Mouse (Mus musculus): ENCODE results near the gene Spns2.
"Not testable (repeated sequence)": the region's sequence is repeated elsewhere in the genome, so short reads cannot be mapped to it uniquely, and the experiment has no call there.

The Spns2 gene

DNA sequence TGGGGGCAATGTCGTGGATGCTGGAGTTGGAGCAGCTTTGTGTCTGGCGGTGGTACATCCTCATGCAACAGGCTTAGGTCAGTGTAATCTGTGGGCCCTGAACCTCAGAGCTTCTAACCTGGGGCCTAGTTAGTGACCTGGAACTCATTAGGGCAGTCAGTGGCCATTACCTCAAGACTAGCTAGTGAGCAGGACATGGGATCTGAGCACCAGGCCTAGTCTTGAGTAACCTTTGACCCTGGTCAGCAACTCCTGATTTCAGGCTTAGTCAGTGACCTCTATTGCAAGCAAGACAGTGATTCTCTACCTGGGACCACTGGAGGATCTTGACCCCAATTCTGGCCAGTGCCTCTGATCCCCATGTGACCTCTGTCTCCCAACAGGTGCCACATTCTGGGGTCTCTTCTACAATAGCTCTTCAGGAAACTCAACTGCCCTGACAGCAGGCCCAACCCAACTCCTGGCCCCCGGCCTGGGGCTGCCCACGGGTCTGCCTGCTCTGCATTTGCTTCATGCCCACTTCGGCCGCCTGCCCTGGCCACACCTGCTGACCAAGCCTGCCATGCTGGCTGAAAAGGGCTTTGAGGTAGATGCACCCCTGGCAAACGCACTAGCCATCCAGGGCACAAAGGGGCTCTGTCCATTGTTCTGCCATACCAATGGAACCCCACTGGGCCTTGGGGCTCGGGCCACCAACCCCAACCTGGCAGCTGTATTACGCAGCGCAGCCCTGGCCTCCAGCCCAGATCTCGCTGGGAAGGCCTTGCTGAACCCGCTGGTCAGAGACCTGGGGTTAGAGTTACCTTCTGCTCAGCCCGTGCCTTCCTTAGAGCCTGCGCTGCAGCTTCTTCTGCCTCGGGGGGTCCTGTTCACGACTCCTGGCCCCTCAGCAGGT, 52.7 kb downstream of the Spns2 start:
- no peak for DNase-seq (ENCODE audit: low spot score in 2 of 2)

DNA sequence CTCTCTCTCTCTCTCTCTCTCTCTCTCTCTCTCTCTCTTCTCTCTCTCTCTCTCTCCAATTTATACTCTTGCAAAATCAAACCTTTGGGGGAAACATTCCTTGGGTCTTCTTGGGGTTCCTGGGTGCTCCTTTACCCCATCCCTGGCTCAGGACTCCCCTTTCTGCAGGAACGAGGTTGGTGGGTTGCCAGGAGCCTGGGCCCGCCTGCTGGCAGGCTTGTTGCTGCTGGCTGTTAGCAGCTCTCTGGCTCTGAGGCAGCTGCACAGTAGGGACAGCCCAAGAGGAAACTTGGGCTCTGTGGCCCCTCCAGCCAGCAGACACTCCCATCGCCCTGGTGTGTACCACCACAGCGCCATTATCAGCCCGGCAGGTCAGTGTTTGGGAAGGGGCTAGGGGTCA, 53.4 kb downstream of the Spns2 start:
- no peak for DNase-seq (ENCODE audit: low spot score in 2 of 2)

DNA sequence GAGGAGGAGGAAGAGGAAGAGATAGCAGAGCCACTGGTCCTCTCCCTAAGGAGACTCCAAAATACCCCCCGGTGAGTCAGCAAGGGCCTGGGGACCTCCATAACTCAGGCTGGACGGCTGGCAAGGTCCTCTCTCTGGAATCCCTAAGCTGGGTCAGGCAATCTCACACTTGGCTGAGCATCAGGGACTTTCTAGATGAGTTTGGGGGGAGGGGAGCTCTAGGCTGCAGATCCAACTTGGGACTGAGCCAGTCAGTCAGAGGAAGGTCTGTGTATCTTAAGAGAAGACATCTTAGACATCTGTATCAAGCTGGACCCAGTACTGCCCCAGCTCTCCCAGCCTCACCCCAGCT, 54.0 kb downstream of the Spns2 start:
- DNase-seq (ENCODE audit: low spot score in 2 of 2): no peak

DNA sequence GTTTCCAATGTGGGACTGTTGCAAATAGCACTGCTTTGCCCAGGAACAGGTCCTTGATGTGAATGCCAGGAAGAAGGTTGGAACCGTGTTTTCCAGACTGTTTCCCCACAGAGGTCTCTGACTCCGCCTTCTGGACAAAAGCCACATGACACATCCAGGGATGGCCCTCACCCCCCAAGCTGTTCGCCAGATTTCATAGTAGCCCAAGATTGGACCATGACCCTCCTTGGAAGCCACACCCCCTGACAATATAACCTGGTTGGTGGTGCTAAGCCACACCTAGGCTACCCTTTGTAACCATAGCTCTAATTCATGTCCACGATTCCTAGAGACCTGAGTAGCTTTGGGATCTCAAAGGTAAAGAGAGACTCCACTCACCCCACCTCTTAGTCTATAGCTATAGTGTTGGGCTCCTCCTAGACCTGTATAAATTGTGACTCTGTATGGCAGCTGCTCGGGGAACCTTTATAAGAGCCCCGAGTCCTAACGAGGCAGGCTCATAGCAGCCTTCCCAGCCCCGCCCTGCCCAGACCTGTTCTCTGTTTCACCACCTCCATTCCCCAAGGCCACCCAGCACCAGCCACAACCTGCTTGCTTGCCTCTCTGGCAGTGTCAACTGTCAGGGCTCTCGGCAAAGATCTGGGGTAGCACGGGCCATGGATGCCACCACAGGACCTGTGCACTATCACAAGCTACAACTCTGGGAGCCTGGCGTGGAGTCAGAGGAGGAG, 54.6 kb downstream of the Spns2 start, which contains the start of gene Ggt6:
Gene Ggt6 (plus strand): TSS at position 564 of the 731 bp plus-strand sequence.
- no peak for DNase-seq (ENCODE audit: low spot score in 2 of 2)

DNA sequence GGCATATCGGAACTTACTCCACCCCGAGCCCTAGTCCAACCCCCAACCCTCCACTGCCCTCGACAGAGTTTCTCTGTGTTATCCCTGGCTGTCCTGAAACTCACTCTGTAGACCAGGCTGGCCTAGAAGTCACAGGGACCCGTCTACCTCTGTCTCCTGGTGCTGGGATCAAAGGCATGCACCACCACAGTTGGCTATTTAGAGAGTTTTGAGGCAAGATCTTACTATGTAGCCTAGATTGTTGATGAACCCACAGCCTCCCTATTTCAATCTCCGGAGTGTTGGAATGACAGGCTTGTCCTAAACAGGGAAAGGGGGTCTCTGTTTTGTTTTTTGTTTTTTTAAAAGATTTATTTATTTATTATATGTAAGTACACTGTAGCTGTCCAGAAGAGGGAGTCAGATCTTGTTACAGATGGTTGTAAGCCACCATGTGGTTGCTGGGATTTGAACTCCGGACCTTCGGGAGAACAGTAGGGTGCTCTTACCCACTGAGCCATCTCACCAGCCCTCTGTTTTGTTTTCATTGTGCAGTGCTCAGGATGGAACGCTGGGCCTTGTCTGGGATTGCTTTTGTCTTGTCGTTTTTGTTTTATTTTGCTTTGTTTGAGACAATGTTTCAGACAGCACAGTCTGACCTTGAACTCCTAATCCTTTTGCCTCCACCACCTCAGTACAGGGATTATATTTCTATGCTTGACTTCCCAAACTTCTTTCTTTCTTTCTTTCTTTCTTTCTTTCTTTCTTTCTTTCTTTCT, 59.2 kb downstream of the Spns2 start:
- not testable (repeated sequence) for DNase-seq (ENCODE audit: low spot score in 2 of 2)

DNA sequence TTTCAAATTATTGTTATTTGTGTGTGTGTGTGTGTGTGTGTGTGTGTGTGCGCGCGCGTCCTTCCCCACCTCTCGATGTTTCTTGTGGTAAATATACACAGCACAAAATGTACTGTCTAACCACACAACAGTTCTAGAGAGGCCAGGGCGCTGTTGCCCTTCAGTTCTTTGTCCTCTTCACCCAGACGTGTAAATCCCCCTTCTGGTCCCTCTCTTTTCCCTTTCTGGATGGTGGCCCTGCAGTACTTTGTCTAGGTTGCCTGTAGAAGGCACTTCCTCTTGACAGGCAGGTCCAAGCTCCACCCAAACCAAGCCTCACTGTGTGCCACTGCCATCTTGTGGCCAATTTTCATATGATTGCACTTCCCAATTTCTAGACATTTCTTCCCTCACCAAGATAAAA, 60.4 kb downstream of the Spns2 start:
- peak; percentile 60 to 71 for DNase-seq (ENCODE audit: low spot score in 2 of 2)

DNA sequence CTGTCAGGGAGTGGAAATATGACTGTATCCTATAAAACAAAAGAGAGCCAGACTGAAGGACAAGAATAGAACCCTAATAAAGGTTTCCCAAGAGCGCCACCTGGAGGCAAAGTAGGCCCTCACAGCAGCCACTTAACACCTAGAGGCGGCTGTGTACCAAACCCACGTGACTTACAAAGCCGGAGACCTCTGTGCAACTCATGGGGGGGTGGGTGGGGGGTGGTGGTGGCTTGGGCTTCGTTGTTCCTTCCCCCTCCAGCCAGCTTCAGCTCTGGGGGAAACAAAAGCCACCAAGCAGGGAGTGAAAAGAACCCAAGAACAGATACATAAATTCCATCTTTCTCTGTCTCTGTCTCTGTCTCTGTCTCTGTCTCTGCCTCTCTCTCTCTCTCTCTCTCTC, 61.0 kb downstream of the Spns2 start:
- DNase-seq (ENCODE audit: low spot score in 2 of 2): peak; percentile 57 to 80

DNA sequence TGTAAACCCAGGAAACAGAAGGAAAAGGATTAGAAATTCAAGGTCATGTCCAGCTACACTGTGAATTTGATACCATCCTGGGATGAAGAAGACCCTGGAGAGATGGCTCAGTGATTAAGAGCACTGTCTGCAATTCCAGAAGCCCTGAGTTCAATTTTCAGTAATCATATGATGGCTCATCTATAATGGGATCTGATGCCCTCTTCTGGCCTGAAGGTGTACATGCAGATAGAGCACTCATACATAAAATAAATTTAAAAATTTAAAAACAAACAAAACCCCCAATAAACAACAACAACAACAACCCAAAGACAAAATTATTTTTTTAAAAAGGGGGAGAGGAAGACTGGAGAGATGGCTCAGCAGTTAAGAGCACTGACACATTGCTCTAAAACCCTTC, 62.8 kb downstream of the Spns2 start:
- DNase-seq (ENCODE audit: low spot score in 2 of 2): no peak

DNA sequence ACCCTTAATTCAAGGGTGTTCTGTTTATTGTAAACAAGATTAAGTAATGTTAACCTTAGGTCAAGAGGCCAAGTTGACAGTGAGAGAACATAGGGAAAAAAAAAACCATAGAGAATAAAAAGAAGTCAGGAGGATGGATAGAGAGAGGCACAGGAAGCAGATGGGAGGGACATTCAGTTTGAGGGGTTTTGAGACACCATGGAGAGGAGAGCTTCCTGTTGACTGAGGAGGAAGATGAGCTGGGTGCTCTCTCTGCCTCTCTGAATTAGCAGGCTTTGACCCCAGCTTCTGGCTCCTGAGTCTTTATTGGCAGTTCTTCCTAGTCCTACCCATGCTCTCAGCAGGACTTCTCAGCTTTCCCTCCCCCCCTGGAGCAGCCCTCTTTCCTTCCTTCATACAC, 64.5 kb downstream of the Spns2 start:
- no peak for DNase-seq (ENCODE audit: low spot score in 2 of 2)

DNA sequence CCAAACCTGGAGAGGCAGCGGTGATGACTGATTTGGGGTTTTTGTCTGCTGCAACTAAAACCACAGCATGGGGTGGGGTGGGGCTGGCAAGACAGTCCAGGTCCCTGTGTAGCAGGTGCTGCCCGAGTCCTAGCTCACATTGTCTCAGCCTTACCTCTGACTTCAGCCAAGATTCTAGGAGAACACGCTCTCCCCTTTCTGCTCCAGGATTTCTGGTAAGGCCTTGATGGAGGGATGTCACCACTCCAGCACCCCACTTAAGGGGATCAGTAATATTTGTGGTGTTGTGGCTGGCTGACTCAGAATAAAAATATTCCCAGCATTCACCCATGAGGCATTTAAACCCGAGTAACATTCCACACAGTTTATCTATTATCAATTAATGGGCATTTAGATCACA, 66.0 kb downstream of the Spns2 start:
- no peak for DNase-seq (ENCODE audit: low spot score in 2 of 2)

DNA sequence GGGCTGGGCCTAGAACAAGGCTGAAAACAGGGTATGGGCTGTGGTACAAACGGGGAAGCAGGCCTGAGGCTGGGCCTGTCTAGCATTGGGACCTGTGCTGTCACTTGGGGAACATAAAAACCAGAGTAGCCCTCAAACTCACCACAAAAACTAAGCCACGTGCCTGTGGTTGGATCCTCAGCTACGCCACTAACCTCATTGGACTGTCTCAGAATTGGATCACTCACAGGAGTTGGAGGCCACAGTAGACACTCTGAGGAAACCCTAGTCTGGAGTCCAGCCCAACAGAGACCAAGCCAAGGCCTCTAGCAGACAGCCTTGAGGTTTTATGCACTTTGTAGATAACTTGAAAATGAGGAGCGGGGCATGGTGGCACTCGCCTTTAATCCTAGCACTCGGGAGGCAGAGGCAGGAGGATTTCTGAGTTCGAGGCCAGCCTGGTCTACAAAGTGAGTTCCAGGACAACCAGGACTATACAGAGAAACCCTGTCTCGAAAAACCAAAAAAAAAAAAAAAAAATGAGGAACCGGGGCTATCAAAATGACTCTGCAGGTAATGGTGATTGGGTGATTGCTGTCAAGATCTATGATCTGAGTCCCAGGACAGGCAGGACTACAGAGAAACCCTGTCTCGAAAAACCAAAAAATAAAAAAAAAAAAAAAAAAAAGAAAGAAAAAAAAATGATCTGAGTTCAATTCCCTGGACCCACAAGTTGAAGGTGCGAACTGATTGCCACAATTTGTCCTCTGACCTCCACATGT, 68.0 kb downstream of the Spns2 start:
- no peak for DNase-seq (ENCODE audit: low spot score in 2 of 2)

DNA sequence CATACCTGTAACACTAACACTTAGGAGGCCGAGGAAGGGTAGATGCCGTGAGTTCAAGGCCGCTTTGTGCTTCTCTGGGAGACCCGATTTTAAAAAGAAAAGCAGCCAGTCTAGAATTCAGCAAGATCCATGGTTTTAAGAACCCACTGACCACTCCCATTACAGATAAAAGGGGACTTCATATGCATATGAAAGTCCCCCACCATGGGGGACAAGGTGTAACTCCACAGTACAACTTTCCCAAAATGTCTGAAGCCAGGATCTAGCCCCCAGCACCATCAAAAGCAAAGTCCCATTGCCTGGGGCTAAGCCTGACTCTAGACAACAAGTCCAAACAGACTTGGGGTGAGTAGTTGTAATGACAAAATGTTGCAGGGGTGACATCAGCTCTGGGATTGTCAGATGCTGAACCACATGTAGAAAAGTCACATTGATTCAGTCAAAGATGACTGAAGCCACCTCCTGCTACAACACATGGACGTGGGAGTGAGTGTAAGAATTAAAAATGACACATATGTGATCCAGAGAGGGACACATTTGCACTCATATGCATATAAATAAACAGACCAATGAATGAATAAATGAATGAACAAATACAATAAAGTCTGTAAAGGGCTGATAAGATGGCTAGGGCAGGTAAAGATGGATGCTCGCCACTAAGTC, 69.1 kb downstream of the Spns2 start:
- no peak for DNase-seq (ENCODE audit: low spot score in 2 of 2)

DNA sequence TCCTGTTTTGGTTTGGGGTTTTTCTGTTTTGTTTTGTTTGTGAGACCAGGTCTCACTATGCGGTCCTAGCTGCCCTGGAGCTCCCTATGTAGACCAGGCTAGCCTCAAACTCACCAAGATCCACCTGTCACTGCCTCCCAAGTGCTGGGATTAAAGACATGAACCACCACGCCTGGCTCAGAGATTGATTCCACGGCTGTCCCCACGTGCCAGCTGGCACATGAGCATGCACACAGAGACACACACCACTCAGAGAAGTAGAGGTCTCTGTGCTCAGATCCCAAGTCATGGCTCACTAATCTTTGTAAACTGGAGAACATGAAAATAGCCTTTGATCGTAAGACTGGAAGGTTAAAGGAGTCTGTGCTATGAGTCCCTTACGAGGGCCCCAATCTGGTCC, 70.7 kb downstream of the Spns2 start:
- no peak for DNase-seq (ENCODE audit: low spot score in 2 of 2)

DNA sequence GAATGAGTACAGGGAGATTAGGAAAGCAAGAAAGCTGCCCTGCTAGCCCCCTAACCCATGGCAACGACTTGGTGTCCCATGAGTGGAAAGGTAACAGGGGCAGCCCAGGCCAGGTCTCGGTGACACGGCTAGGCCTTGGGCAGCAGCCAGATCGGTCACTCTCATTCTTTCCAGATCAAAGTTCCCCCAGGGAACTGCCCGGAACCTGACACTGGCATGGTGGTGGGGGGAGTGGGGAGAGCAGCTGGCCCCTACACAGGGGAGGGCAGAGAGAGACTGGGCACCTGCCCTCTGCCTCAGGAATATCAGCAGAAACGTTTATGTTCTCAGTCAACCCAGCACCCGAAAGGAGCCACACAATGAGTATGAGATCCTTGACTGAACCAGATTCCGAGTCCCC, 71.5 kb downstream of the Spns2 start:
- DNase-seq (ENCODE audit: low spot score in 2 of 2): no peak

DNA sequence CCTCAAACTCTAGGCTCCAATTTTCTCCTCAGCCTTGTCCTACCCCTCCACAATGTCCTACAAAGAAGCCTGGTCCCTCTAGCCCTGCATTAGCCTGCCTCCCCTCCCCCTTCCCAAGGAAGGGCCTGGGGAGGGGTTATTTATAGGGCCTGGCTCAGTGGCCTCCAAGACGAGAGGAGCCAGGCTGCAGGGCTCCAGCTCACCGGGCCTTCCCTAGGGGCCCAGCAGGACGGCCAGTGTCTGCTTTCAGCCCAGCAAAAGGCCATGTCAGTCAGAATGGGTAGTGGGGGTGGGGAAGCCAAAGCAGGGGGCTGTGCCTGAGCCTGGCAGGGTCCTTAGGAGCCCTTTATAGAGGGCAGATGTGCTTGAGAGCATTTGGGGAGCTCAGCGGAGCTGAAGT, 72.3 kb downstream of the Spns2 start:
- DNase-seq (ENCODE audit: low spot score in 2 of 2): no peak

DNA sequence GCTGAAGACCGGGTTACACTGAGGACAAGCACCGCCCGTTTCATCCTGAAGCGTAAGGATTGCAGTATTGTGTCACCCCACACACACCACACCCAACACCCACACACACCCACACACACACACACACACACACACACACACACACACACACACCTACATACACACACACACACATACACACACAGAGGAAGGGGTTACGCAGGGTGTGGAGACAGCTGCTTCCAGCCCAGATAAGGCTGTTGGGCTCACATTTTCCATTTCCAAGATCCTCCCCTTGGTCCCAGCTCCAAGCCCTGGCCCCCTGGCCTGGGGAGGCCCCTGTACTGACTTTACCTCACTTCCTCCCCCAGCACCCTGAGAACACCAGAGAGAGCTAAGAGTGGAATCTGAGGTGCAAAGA, 73.0 kb downstream of the Spns2 start:
- no peak for DNase-seq (ENCODE audit: low spot score in 2 of 2)

DNA sequence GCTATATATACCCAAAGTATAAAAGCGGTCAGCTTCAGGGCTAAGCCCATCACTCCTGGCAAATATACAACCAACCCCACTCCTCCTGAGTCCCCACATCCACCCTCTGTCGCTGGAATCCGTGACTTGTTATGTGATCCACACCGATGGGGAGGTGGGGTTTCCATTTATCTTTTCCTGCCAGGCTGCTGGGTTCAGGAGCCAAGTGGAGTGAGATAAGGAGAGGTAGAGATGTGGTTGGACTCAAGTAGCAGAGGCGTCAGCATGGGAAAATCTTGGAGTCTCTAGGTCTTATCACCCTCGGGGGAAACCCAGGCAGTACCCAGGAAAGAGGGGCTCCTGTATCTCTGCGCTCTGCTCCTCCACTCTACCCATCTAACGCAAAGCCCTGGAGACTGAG, 74.5 kb downstream of the Spns2 start:
- no peak for DNase-seq (ENCODE audit: low spot score in 2 of 2)

DNA sequence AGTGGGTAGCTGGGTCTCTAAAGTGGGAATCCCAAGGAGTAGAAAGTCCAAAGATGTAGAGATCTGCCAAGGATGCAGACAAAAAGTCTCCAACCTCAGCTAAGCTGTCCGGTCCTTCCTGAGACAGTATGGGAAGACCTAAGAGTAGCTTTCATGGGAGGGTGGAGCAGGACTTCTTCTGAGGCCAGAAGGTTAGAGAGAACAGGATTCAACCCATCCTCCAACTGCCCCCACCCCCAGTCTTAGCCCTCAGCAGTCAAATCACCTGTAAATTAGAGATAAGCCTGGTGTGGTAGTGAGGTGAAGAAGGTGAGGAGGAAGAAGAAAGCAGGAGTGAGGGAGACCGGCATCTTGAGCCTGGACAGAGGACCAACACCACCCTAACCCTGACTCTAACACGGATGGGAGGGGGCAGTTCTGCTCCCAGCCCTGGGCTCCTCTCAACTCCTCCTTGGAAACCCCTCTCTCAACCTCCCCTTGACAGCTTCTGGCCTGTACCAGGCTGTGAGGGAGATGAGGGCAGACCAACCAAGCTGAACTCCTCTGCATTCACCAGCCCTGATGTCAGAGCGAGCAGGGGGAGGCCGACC, 76.0 kb downstream of the Spns2 start:
- no peak for DNase-seq (ENCODE audit: low spot score in 2 of 2)

DNA sequence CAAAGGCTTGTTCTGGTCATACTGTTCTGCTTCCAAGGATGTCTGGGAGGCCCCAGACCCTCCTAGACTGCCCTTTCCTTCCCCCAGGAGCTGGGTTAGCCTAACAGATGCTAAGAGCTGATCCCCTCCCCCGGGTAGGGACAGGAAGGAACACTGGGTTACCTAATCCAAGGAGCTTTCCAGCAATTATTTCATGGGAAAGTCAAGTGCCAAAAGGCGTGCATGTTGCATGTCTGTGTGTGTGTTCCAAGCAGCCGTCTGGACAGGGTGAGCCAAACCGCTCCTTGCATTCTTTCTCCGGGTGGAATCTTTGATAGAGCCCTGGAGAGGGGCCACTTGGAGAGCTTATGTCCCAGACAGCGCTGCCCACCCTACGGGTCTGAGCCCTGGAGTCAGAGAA, 76.7 kb downstream of the Spns2 start:
- DNase-seq (ENCODE audit: low spot score in 2 of 2): no peak

DNA sequence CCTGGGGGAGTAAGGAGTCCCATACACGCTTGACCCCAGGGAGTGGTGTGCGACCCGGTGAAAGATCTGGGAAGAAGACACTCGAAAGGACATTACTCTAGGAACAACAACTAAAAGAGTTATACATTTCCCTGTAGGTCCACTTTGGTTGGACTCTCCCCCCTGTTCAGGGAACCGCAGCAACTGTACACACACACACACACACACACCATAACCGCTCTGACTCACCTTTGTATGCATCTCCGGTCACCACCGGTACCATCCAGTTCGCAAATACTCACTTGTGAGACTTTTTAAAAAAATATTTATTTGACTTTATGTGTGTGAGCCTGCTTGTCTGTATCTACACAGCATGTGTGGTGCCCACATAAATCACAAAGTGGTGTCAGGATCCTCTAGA, 77.8 kb downstream of the Spns2 start:
- DNase-seq (ENCODE audit: low spot score in 2 of 2): no peak

Data from thymus, postnatal 10 days (tissue).